Mouse (Mus musculus) lung, embryonic 14.5 days (tissue): ENCODE data around the gene Gm20388. TPM values are rescaled to one million over a fixed set of nuclear protein-coding genes. Genes with fewer than 3 reads are reported as not detected.

Experiments used
- ATAC-seq: fragments of 200-750 bp; cut with Nextera tagmentation; 2 replicates; pipeline ENCODE4 v1.8.0; 2017; ENCODE audit warnings: mild to moderate bottlenecking, moderate TSS enrichment, moderate library complexity; ENCODE audit not compliant: insufficient read depth
- DNase-seq: peaks from one replicate; pipeline ENCODE4 v3.0.0-alpha.2; 2015
- H3K27ac ChIP-seq: fragments of 300-500 bp; sonication (generic); 2 replicates; pipeline ENCODE4 v1.5.1; 2014; ENCODE audit warnings: low read depth, mild to moderate bottlenecking, moderate library complexity
- H3K27me3 ChIP-seq: fragments of 300-500 bp; sonication (generic); 2 replicates; pipeline ENCODE4 v1.6.1; 2014; ENCODE audit warnings: low read length, control low read depth; ENCODE audit not compliant: insufficient read depth
- H3K36me3 ChIP-seq: fragments of 300-500 bp; sonication (generic); 2 replicates; pipeline ENCODE4 v1.6.1; 2014; ENCODE audit warnings: control low read depth; ENCODE audit not compliant: insufficient read depth
- H3K4me1 ChIP-seq: fragments of 300-500 bp; sonication (generic); 2 replicates; pipeline ENCODE4 v1.6.1; 2014; ENCODE audit warnings: antibody characterized with exemption, control low read depth; ENCODE audit not compliant: insufficient read depth
- H3K4me2 ChIP-seq: fragments of 300-500 bp; sonication (generic); 2 replicates; pipeline ENCODE4 v1.6.1; 2014; ENCODE audit warnings: mild to moderate bottlenecking
- H3K4me3 ChIP-seq: fragments of 300-500 bp; sonication (generic); 2 replicates; pipeline ENCODE4 v1.5.1; 2014; ENCODE audit warnings: low read depth, low read length
- H3K9ac ChIP-seq: fragments of 300-500 bp; sonication (generic); 2 replicates; pipeline ENCODE4 v1.6.1; 2014
- H3K9me3 ChIP-seq: fragments of 300-500 bp; sonication (generic); 2 replicates; pipeline ENCODE4 v1.6.1; 2016; ENCODE audit warnings: low read depth, low read length, control low read depth
- CTCF ChIP-seq: IDR thresholded peaks from 2 replicates; pipeline ENCODE4 v1.5.1; 2016; ENCODE audit warnings: antibody characterized with exemption, low read depth
- WGBS: fragments of 180-500 bp; shearing (Covaris S2); extraction: QIAGEN DNeasy Blood & Tissue Kit; methylation state at CpG from one replicate; pipeline ENCODE4 v1.1.7; 2014; 5-methylcytosine and 5-hydroxymethylcytosine counted together
- polyA plus RNA-seq: library from polyadenylated mRNA; unstranded; fragments of >200 nt; fragmentation: Nextera tagmentation; extraction: Ambion mirVana; gene quantifications from 2 replicates; pipeline ENCODE4 v1.2.1, GENCODE M21; 2014

The Gm20388 gene
- polyA plus RNA-seq, 1 experiment from 2014 or later = not detected

DNA sequence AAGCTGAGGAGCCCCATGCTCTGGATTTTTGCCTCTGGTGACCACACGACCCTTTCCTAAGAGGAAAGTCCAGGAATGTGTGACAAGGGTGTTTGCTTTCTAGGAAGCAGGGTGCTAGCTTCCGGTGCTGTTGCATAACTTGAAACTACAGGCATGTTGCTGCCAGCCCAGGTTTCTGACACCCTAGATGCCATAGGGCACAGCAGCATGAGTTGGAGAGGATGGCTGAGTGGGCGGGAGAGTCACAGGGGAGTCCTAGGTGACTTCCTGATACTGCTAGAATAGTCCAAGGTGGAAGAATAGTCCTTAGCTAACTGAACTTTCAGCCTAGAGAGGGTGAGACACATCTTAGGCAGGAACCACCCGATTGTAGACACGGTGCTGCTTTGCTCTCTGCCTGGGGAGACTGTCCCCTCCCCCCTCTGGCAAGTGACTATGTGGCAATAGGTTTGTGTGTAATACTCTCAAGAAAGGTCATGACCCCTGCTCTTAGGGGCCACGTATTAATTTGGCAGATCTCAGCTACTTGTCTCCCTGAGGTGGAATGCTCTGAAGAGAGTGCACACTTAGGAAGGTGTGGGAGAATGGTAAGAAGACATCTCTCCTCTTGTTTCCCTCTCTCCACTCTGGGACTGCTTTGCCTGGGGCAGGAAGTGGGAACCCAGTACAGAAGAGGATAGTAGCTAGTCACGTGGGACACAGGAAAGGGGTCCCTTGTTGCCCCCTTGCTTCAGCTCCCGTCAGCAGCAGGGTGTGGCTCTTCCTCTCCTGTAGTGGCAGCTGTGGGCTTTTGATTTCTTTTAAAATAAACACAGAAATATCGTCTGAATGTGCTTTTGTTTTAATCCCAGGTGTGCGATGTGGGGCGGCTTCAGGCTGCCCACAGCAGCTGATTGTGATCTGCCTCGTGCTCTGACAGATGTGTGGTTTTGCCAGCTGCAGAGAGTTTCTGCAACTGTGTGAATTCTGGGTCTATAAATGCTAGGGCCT lies 2553.3 kb downstream of the Gm20388 start:
- H3K4me2 ChIP-seq = no peak overlapping the region
- peak overlapping the region; percentile 36; the same call in 1 of the 2 replicates for H3K27ac ChIP-seq
- peaks cover 28% of the 10 kb centered on the region for H3K27me3 ChIP-seq
- no peak overlapping the region for H3K9ac ChIP-seq
- DNase-seq (no peak), ATAC-seq (no peak)
- 24% methylated on average over 12 of the region's 12 CpGs for WGBS
- H3K4me1 ChIP-seq = 0 out of 2 replicates have a peak, but pooled peaks cover 10% of the 10 kb centered on the region
- TF ChIP-seq CTCF = no peak
- no peaks in the 10 kb centered on the region for H3K9me3 ChIP-seq
- no peak overlapping the region for H3K4me3 ChIP-seq
- peaks cover 32% of the 10 kb centered on the region for H3K36me3 ChIP-seq

DNA sequence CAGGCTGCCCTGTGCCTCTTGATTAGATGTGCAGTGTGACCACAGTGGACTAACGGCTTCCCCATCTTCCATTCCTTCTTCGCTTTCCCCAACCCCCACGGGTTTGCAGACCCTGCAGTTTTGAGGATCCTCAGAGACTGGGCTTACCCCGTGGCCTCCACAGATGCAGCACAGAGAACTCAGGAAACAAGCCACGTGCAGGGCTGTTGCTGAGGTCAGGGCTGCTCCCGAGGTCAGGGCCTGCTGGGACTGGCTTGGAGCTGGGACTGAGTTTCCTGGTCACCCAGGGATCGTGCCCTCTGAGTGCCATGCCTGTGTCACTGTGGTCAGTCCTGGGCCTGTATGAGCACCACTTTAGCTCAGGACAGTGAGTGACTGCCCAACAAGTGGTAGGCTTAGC lies 2554.3 kb downstream of the Gm20388 start:
- H3K4me3 ChIP-seq = no peak overlapping the region
- 65% methylated on average over 7 of the region's 7 CpGs for WGBS
- H3K4me1 ChIP-seq = 0 out of 2 replicates have a peak, but pooled peaks cover 10% of the 10 kb centered on the region
- no peak overlapping the region for H3K27ac ChIP-seq
- H3K9ac ChIP-seq = no peak overlapping the region
- no peak overlapping the region for H3K4me2 ChIP-seq
- peaks cover 35% of the 10 kb centered on the region for H3K36me3 ChIP-seq
- TF ChIP-seq CTCF = no peak
- no peaks in the 10 kb centered on the region for H3K9me3 ChIP-seq
- DNase-seq (no peak), ATAC-seq (no peak)
- H3K27me3 ChIP-seq = peaks cover 18% of the 10 kb centered on the region

DNA sequence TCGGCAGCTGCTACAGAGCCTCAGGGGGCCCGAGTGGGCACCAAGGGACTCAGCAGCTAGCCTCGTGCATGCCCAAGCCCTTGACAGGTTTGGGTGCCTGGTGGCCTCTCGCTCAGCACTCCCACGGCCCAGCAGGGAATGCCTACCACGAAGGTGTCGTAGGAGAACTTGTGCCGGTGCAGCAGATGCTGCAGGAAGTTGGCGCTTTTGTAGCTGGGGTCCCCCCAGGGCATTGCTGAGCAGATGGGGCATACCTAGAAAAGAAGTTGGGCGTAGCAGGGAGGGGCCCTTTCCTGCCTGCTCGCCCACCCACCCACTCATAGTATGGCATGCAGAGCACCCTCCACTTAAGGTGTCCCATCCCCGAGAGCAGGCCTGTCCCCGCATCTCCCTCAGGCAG lies 2557.2 kb downstream of the Gm20388 start:
- no peak for TF ChIP-seq CTCF
- ATAC-seq = no peak
- Histone ChIP-seq H3K9me3 (no peaks in the 10 kb centered on the region), H3K4me2 (no peak overlapping the region), H3K9ac (no peak overlapping the region), H3K4me1 (0 out of 2 replicates have a peak, but pooled peaks cover 7% of the 10 kb centered on the region), H3K27me3 (no peaks in the 10 kb centered on the region), H3K27ac (no peak overlapping the region), H3K4me3 (no peak overlapping the region), H3K36me3 (peaks cover 42% of the 10 kb centered on the region)
- DNase-seq = no peak
- WGBS = 89% methylated on average over 13 of the region's 13 CpGs

DNA sequence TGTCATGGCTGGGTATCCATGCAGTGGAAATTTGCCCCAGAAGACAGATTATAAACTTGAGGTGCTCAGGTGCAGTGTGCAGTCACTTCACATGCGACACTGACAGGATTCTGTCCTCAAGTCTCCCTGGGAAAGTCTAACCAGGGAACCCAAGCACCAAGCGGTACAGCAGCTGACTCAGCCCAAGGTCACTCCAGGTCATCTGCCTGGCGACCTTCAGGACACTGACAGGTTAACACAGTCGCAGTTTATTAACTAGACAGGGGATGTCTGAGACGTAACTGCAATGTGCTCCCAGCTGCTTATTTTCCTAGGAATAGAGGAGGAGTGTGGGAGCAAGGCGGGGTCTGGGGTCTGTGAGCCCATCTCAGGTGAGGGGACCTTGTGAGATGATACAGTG lies 2558.8 kb downstream of the Gm20388 start:
- Histone ChIP-seq H3K4me1 (no peaks in the 10 kb centered on the region), H3K27ac (no peak overlapping the region), H3K27me3 (no peaks in the 10 kb centered on the region), H3K4me2 (no peak overlapping the region), H3K9ac (no peak overlapping the region), H3K9me3 (no peaks in the 10 kb centered on the region), H3K36me3 (peaks cover 52% of the 10 kb centered on the region), H3K4me3 (no peak overlapping the region)
- no peak for TF ChIP-seq CTCF
- DNase-seq = no peak
- WGBS = 68% methylated on average over 6 of the region's 6 CpGs
- no peak for ATAC-seq

DNA sequence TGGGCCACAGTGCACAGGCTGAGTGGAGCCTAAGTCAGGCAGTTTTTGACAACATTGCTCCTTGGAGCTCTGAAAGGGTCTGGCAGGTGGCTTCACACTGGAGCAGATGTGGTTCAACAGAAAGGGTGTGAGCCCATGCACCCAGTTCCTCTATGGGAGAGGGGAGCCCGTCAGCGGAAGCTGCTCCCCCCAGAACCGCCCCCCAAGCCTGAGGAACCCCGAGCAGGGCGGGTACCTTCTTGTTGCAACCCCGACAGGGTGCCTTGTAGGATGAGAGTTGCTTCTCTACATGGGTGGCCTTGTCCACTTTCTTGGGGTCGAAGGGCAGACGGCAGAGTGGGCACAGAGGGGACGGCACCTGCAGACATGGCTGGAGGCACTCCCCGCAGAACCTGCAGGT lies 2559.3 kb downstream of the Gm20388 start:
- no peak for ATAC-seq

DNA sequence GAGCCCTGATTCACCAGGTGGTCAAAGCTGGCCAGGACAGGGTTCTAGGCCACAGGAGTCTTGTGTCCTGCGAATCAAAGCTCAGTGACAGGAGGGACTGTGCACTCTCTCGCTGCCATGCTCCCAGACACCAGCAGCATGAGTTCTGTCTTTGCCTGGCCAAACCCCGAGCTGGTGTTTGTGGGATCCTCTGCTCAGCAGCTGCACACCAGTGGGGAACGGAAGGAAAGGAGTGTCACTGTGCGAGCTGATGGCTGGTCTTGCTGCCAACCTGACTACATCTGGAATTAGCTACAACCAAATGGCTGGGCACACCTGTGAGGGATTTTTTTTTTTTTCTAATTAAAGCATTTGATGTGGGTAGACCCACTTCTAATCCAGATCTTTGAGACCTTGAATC lies 2560.1 kb downstream of the Gm20388 start:
- ATAC-seq (no peak), DNase-seq (no peak)
- Histone ChIP-seq H3K27ac (no peak overlapping the region), H3K36me3 (peaks cover 52% of the 10 kb centered on the region), H3K4me3 (no peak overlapping the region), H3K9ac (no peak overlapping the region), H3K9me3 (no peaks in the 10 kb centered on the region), H3K4me1 (no peaks in the 10 kb centered on the region), H3K4me2 (no peak overlapping the region), H3K27me3 (no peaks in the 10 kb centered on the region)
- 74% methylated on average over 5 of the region's 5 CpGs for WGBS
- no peak for TF ChIP-seq CTCF

More for the DNA sequence above, 2559.3 kb downstream of the Gm20388 start:
- Histone ChIP-seq H3K4me2 (no peak overlapping the region), H3K9me3 (no peaks in the 10 kb centered on the region), H3K4me1 (no peaks in the 10 kb centered on the region), H3K27ac (no peak overlapping the region), H3K4me3 (no peak overlapping the region), H3K27me3 (no peaks in the 10 kb centered on the region), H3K36me3 (peaks cover 52% of the 10 kb centered on the region), H3K9ac (no peak overlapping the region)
- no peak for DNase-seq
- 86% methylated on average over 10 of the region's 10 CpGs for WGBS
- TF ChIP-seq CTCF = no peak

GRCm38 (mm10) chr8:122473911-122474421 lies 2563.3 kb downstream of the Gm20388 start:
- Histone ChIP-seq H3K4me1 (no peaks in the 10 kb centered on the region), H3K27me3 (no peaks in the 10 kb centered on the region), H3K27ac (no peak overlapping the region), H3K9me3 (no peaks in the 10 kb centered on the region), H3K36me3 (peaks cover 34% of the 10 kb centered on the region), H3K4me3 (0 out of 2 replicates have a peak overlapping the region, but pooled peaks have one; percentile 100), H3K4me2 (no peak overlapping the region; the same call in 1 of the 2 replicates), H3K9ac (no peak overlapping the region)
- ATAC-seq (no peak), DNase-seq (no peak)
- no peak for TF ChIP-seq CTCF
- 84% methylated on average over 8 of the region's 8 CpGs for WGBS
